Mouse (Mus musculus) gastrocnemius, adult 8-10 months (tissue): Measurements from ENCODE around the gene Tcn2. TPM values are rescaled to one million over a fixed set of nuclear protein-coding genes. Genes with fewer than 3 reads are reported as not detected.
"Not testable (repeated sequence)": the region's sequence is repeated elsewhere in the genome, so short reads cannot be mapped to it uniquely, and the experiment has no call there.

ENCODE experiments used
- DNase-seq, 2 experiments: peaks; one replicate each; pipeline ENCODE4 v3.0.0; 2022; ENCODE audit warnings: low spot score in 2 of 2
- total RNA-seq, 4 experiments: library from RNA; stranded (reverse); gene quantifications; 2 replicates each; pipeline ENCODE4 v1.2.4; 2022

Tcn2 gene
- total RNA-seq = 10 to 100 TPM; 11.6 to 17.3 (median 13.2) TPM

- peak; percentile 79 to 85 for DNase-seq
These were observed at the start of gene Tcn2 for GRCm38 (mm10) chr11:3931511-3932211. Gene Tcn2 (minus strand): TSS chr11:3932159.

GRCm38 (mm10) chr11:3981536-3981935, 49.6 kb upstream of the Tcn2 start:
- DNase-seq = no peak

GRCm38 (mm10) chr11:3978421-3978820, 46.5 kb upstream of the Tcn2 start:
- DNase-seq = no peak

- no peak for DNase-seq
These were observed 44.7 kb upstream of the Tcn2 start, which contains the start of gene 4930556J24Rik for GRCm38 (mm10) chr11:3976678-3977077. Gene 4930556J24Rik (minus strand): TSS chr11:3976778.

- no peak for DNase-seq
These were observed 42.4 kb upstream of the Tcn2 start for GRCm38 (mm10) chr11:3974311-3974710.

- DNase-seq = no peak
These were observed 41.1 kb upstream of the Tcn2 start for GRCm38 (mm10) chr11:3973081-3973480.

GRCm38 (mm10) chr11:3970361-3970760, 38.4 kb upstream of the Tcn2 start:
- peak in 1 of 2 experiments; percentile 1 for DNase-seq

- DNase-seq = peak in 1 of 2 experiments; percentile 0
These were observed 37.9 kb upstream of the Tcn2 start for GRCm38 (mm10) chr11:3969837-3970236.

GRCm38 (mm10) chr11:3964416-3965172, 32.6 kb upstream of the Tcn2 start:
- DNase-seq = no peak

- peak; percentile 74 to 76 for DNase-seq
These were observed 31.9 kb upstream of the Tcn2 start, which contains the start of gene Pes1 for GRCm38 (mm10) chr11:3963610-3964415. Gene Pes1 (plus strand): TSS chr11:3963975.

- DNase-seq = no peak
These were observed 31.2 kb upstream of the Tcn2 start for GRCm38 (mm10) chr11:3963155-3963554.

- no peak for DNase-seq
These were observed 29.8 kb upstream of the Tcn2 start for GRCm38 (mm10) chr11:3961761-3962160.

- DNase-seq = no peak
These were observed 28.9 kb upstream of the Tcn2 start for GRCm38 (mm10) chr11:3960901-3961300.

- DNase-seq = not testable (repeated sequence)
These were observed 23.4 kb upstream of the Tcn2 start for GRCm38 (mm10) chr11:3955371-3955770.

- DNase-seq = not testable (repeated sequence)
These were observed 22.9 kb upstream of the Tcn2 start for GRCm38 (mm10) chr11:3954876-3955275.

GRCm38 (mm10) chr11:3946386-3946785, 14.4 kb upstream of the Tcn2 start:
- no peak for DNase-seq

- DNase-seq = no peak
These were observed 9.4 kb upstream of the Tcn2 start for GRCm38 (mm10) chr11:3941371-3941770.

- no peak for DNase-seq
These were observed 5.4 kb upstream of the Tcn2 start for GRCm38 (mm10) chr11:3937321-3937874.

GRCm38 (mm10) chr11:3936318-3936717, 4.4 kb upstream of the Tcn2 start:
- DNase-seq = no peak

- no peak for DNase-seq
These were observed 3.2 kb upstream of the Tcn2 start for GRCm38 (mm10) chr11:3935135-3935534.

GRCm38 (mm10) chr11:3933756-3934285, 1.9 kb upstream of the Tcn2 start:
- DNase-seq = no peak
